Mouse (Mus musculus): ENCODE data around the gene Nup93.

DNA sequence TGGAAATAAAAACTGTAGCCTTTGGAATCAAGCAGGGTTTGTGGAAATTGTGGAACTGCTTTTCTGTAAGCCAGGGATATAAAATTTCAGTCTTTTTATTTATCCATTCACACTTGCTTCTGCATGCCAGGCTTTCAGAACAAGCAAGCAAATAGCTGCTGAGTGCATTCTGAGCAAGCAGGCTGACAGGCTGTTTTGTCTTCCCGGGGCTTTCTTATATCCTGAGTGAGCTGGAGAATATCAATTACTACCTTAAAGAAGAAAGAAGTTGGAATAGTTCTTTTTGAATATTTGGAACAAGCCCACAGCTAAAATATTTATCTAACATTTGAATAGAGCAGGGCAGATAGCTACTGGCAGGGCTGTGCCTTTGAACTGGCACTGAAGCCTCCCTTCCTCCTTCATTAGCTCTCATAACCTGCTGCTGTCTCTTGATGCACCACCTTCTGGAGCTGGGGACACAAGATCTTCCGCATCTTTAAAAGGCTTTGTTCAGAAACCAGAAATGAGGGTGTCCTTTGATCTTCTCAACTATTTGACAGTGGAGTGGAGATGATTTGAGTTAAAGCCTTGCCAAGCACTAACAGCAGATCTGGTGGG, 35.6 kb downstream of the Nup93 start:
- TF ChIP-seq POLR2A (IDR thresholded peaks at IDR 0.05; ENCODE audit: insufficient read depth, low read length) (no peak), CTCF (IDR thresholded peaks at IDR 0.05; ENCODE audit: low read depth, low read length) (no peak), EP300 (IDR thresholded peaks at IDR 0.05; ENCODE audit: insufficient read depth, low read depth, low read length) (no peak)

Data from ES-Bruce4 (cell line).